In genomic region chr1:181856329-181856728, GRCm38 (mm10) we compare ENCODE assay signal across 19 mouse cellular contexts. TPM values are rescaled to one million over a fixed set of nuclear protein-coding genes. Genes with fewer than 3 reads are reported as not detected.
DNase-seq lines count a peak whose midpoint lies in the region; ATAC-seq and TF ChIP-seq lines count a peak whose summit lies in the region.
"Had no signal": no experiment of that assay in that cellular context is flagged by ENCODE, and none has a peak within 500 bp of the region (broad histone marks: within the 10 kb centered on the region; RNA-seq: fewer than 3 reads in every experiment).

No protein-coding gene starts in this region.

- H3K36me3 ChIP-seq in forebrain, embryonic 11.5 days (ENCODE audit: control insufficient read depth, insufficient read depth, low read length), result no peaks in the 10 kb centered on the region
- H3K36me3 ChIP-seq in forebrain, embryonic 12.5 days (replicated peaks), result no peaks in the 10 kb centered on the region
- H3K36me3 ChIP-seq in kidney, adult 2 months (ENCODE audit: control insufficient read depth, insufficient read depth, low read length), result no peaks in the 10 kb centered on the region
- H3K36me3 ChIP-seq: G1E had no signal

- no peaks in the 10 kb centered on the region for H3K4me1 ChIP-seq in forebrain, embryonic 11.5 days (replicated peaks; ENCODE audit: control insufficient read depth, insufficient read depth, low read length)
- H3K4me1 ChIP-seq in forebrain, embryonic 12.5 days, result peaks cover 5% of the 10 kb centered on the region; the same call in 1 of the 2 replicates
- H3K4me1 ChIP-seq in kidney, adult 2 months (ENCODE audit: control insufficient read depth, insufficient read depth, low read length), result no peaks in the 10 kb centered on the region

- whole genome bisulfite sequencing in forebrain, embryonic 11.5 days, result 90% methylated on average over 2 of the region's 2 CpGs
- 90% methylated on average over 2 of the region's 2 CpGs for WGBS in forebrain, embryonic 12.5 days
- 86% methylated on average over 2 of the region's 2 CpGs for WGBS in kidney, adult 2 months

- TF ChIP-seq CTCF in kidney, adult 2 months (conservative IDR thresholded peaks at IDR 0.05; ENCODE audit: insufficient read depth, insufficient read length, low read depth, low read length), result no peak

- no peaks in the 10 kb centered on the region for H3K9me3 ChIP-seq in forebrain, embryonic 11.5 days (ENCODE audit: control insufficient read depth, low read length)
- no peaks in the 10 kb centered on the region for H3K9me3 ChIP-seq in forebrain, embryonic 12.5 days

- no peak for ATAC-seq in forebrain, embryonic 11.5 days (replicated peaks; ENCODE audit: low FRiP score)
- ATAC-seq in forebrain, embryonic 12.5 days (ENCODE audit: low FRiP score), result no peak
- ATAC-seq: activated CD4-positive, CD25-positive, alpha-beta regulatory T cell, adult 4 months; CD4-positive, CD25-positive, alpha-beta regulatory T cell, adult 4 months; Patski had no signal

- peak; percentile 1 for DNase-seq in forebrain, embryonic 11.5 days (ENCODE audit: low spot score)
- peak; percentile 52 for DNase-seq in kidney, adult 2 months
- DNase-seq in kidney, postnatal 25 days, result no peak
- DNase-seq: adrenal gland, adult 2 months; adrenal gland, adult 8-10 months; adrenal gland, postnatal 10 days; adrenal gland, postnatal 14 days; adrenal gland, postnatal 25 days; adrenal gland, postnatal 36 days; B cell, adult 2 months; cerebellum, adult 11 months; cerebellum, adult 11-12 months; cerebellum, adult 18-20 months had no signal

- H3K27me3 ChIP-seq in forebrain, embryonic 11.5 days (ENCODE audit: control insufficient read depth, insufficient read depth, low read length), result no peaks in the 10 kb centered on the region
- H3K27me3 ChIP-seq in forebrain, embryonic 12.5 days, result peaks cover 7% of the 10 kb centered on the region; the same call in 1 of the 2 replicates
- H3K27me3 ChIP-seq in kidney, adult 2 months (replicated peaks; ENCODE audit: control insufficient read depth, insufficient read depth, low read length), result no peaks in the 10 kb centered on the region
- H3K27me3 ChIP-seq: CH12.LX, Patski had no signal

- H3K27ac ChIP-seq in forebrain, embryonic 11.5 days (ENCODE audit: low read depth, low read length), result no peak overlapping the region
- H3K27ac ChIP-seq in forebrain, embryonic 12.5 days, result no peak overlapping the region
- H3K27ac ChIP-seq in kidney, adult 2 months (ENCODE audit: insufficient read depth, low read depth, low read length), result no peak overlapping the region

- no peak for TF ChIP-seq POLR2A in kidney, adult 2 months (IDR thresholded peaks at IDR 0.05; ENCODE audit: low read depth, low read length)

- H3K9ac ChIP-seq in forebrain, embryonic 11.5 days (ENCODE audit: low read length), result no peak overlapping the region
- H3K9ac ChIP-seq in forebrain, embryonic 12.5 days, result no peak overlapping the region

- no peak overlapping the region for H3K4me3 ChIP-seq in forebrain, embryonic 11.5 days (ENCODE audit: low read depth, low read length)
- no peak overlapping the region for H3K4me3 ChIP-seq in forebrain, embryonic 12.5 days (replicated peaks)
- H3K4me3 ChIP-seq in kidney, adult 2 months (ENCODE audit: insufficient read depth, low read depth, low read length), result no peak overlapping the region

- no peak overlapping the region for H3K4me2 ChIP-seq in forebrain, embryonic 11.5 days (ENCODE audit: low read depth, low read length, severe bottlenecking)
- no peak overlapping the region for H3K4me2 ChIP-seq in forebrain, embryonic 12.5 days

RNA-seq across cellular contexts. Expression of gene Lbr, which starts 13.5 kb away (rescaled TPM):
- 199 and 211 TPM in 2 replicates for polyA plus RNA-seq in forebrain, embryonic 11.5 days (2014; fragmentation: Nextera tagmentation; extraction: Ambion mirVana)
- 151 and 161 TPM in 2 replicates for polyA plus RNA-seq in forebrain, embryonic 12.5 days (2016; fragmentation: Nextera tagmentation; extraction: Ambion mirVana)
- 11.5 and 14.5 TPM in 2 replicates for polyA plus RNA-seq in kidney, adult 2 months (2012; rRNA removed)

Comparison
In these comparisons a context has a peak if more than half of its experiments do, and no peak if none do; other contexts are left out.
1. DNase-seq: peak in forebrain, embryonic 11.5 days (single experiment) and kidney, adult 2 months (single experiment); none in kidney, postnatal 25 days (0 of 2).